Mouse (Mus musculus): ENCODE results near the gene Ddb1.

Ddb1 gene

GRCm38 (mm10) chr19:10591659-10592377 is 13.3 kb upstream of the Ddb1 start:
- no peak for DNase-seq (ENCODE audit: low spot score)

GRCm38 (mm10) chr19:10598188-10598587 is 6.9 kb upstream of the Ddb1 start:
- DNase-seq (ENCODE audit: low spot score): no peak

- no peak for DNase-seq (ENCODE audit: low spot score)
Measured at GRCm38 (mm10) chr19:10599648-10600047, 5.5 kb upstream of the Ddb1 start.

GRCm38 (mm10) chr19:10602247-10602769 is 2.8 kb upstream of the Ddb1 start:
- DNase-seq (ENCODE audit: low spot score): no peak

GRCm38 (mm10) chr19:10602787-10603186 is 2.3 kb upstream of the Ddb1 start:
- peak; percentile 96 for DNase-seq (ENCODE audit: low spot score)

GRCm38 (mm10) chr19:10603660-10604523 is 1.2 kb upstream of the Ddb1 start:
- DNase-seq (ENCODE audit: low spot score): no peak

- DNase-seq (ENCODE audit: low spot score): no peak
Measured at GRCm38 (mm10) chr19:10604534-10604933, 593 bp upstream of the Ddb1 start.

GRCm38 (mm10) chr19:10605901-10606622 is 935 bp downstream of the Ddb1 start:
- DNase-seq (ENCODE audit: low spot score): peak; percentile 52

GRCm38 (mm10) chr19:10608573-10609240 is 3.6 kb downstream of the Ddb1 start:
- DNase-seq (ENCODE audit: low spot score): no peak

- DNase-seq (ENCODE audit: low spot score): peak; percentile 77
Measured at GRCm38 (mm10) chr19:10634106-10634871, 29.2 kb downstream of the Ddb1 start, which contains the start of gene Vwce. Gene Vwce (plus strand): TSS chr19:10634213.

- peak; percentile 72 for DNase-seq (ENCODE audit: low spot score)
Measured at GRCm38 (mm10) chr19:10634872-10635318, 29.8 kb downstream of the Ddb1 start.

- no peak for DNase-seq (ENCODE audit: low spot score)
Measured at GRCm38 (mm10) chr19:10637840-10638239, 32.7 kb downstream of the Ddb1 start.

- DNase-seq (ENCODE audit: low spot score): no peak
Measured at GRCm38 (mm10) chr19:10640080-10640479, 35.0 kb downstream of the Ddb1 start.

GRCm38 (mm10) chr19:10640589-10641378 is 35.7 kb downstream of the Ddb1 start:
- DNase-seq (ENCODE audit: low spot score): no peak

- DNase-seq (ENCODE audit: low spot score): no peak
Measured at GRCm38 (mm10) chr19:10645616-10646015, 40.5 kb downstream of the Ddb1 start.

- DNase-seq (ENCODE audit: low spot score): no peak
Measured at GRCm38 (mm10) chr19:10648156-10648555, 43.0 kb downstream of the Ddb1 start.

GRCm38 (mm10) chr19:10656058-10656457 is 50.9 kb downstream of the Ddb1 start:
- no peak for DNase-seq (ENCODE audit: low spot score)

- DNase-seq (ENCODE audit: low spot score): no peak
Measured at GRCm38 (mm10) chr19:10657742-10658141, 52.6 kb downstream of the Ddb1 start.

- no peak for DNase-seq (ENCODE audit: low spot score)
Measured at GRCm38 (mm10) chr19:10658406-10658805, 53.3 kb downstream of the Ddb1 start.

- DNase-seq (ENCODE audit: low spot score): no peak
Measured at GRCm38 (mm10) chr19:10661373-10661772, 56.2 kb downstream of the Ddb1 start.
